Mouse (Mus musculus): ENCODE data around the gene Stt3b. TPM values are rescaled to one million over a fixed set of nuclear protein-coding genes. Genes with fewer than 3 reads are reported as not detected.

Gene Stt3b
- total RNA-seq, 1 experiment from 2014 or later: 60.6 TPM

DNA sequence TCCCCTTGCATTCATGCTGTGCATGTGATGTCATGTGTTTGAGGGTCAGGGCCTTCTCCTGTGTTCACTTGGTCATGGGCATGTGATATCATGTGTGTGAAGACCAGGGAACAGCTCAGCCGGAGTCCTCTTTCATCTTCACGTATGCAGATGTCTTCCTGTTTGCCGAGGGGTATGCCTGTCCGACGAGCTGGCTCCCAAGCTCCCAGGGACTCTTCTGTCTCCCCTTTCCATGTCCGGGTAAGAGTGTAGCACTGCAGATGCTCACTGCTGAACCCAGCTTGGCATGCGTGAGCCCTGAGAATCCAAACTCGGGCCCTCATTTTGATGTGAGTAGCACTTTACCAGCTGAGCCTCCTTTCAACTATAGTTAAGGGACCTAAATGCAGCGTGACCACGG, 13.4 kb upstream of the Stt3b start:
- ATAC-seq (replicated peaks in 1 of 2; ENCODE audit: insufficient read depth in 1 of 2, low FRiP score in 2 of 2, low TSS enrichment in 1 of 2, low read depth in 1 of 2, poor library complexity in 2 of 2, severe bottlenecking in 2 of 2): no peak

DNA sequence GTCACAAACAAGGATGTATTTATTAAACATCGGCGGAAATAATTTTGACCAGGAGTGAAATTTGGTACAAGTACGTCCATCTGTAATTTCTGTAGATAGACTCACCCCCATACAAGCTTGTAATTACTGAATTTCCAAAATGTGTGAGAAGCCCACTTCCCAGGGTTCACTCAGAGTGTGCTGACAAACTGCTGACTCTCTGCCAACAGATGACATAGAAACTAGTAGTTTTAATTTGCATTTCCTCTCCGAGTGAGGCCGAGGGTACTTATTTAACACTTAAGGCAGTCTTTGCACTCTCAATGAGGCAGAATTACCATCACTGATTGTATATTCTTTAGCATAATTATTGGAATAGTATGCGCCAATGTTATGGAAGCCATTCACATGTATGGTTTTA, 12.2 kb upstream of the Stt3b start:
- ATAC-seq (replicated peaks in 1 of 2; ENCODE audit: insufficient read depth in 1 of 2, low FRiP score in 2 of 2, low TSS enrichment in 1 of 2, low read depth in 1 of 2, poor library complexity in 2 of 2, severe bottlenecking in 2 of 2): no peak

DNA sequence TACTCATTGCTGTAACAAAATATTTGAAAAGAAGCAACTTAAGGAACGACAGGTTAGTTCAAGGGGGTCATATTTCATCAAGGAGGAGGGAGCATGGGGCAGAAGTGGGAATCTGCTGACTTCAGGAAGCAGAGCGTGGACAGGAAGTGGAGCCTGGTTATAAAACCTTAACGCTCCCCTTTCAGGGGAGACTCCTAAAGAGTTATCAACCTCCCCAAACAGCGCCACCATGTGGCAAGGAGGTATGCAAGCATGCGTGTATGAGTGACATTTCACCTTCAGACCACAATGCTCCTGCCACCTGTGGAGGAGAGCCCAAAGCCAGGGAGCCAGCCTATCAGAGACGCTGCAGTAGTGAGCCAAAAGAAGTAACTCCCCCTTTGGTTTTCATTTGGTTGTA, 10.8 kb upstream of the Stt3b start:
- no peak for ATAC-seq (replicated peaks in 1 of 2; ENCODE audit: insufficient read depth in 1 of 2, low FRiP score in 2 of 2, low TSS enrichment in 1 of 2, low read depth in 1 of 2, poor library complexity in 2 of 2, severe bottlenecking in 2 of 2)

DNA sequence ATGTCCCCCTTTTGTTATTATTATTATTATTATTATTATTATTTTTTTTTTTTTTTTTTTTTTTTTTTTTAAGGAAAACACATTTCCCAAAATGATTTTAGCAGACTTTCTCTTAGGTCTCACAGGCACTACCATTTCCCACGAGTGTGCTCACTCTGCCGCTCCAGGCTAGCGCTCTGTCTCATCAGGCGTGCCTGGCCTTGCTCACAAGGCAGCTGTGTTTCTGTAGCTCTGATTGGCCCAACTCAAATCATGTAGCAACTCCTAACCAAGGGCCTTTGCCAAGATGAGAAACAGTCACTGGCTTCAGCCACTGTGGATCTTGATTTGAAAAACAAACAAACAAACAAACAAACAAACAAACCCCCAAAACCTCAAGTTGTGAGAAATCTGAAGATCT, 9.9 kb upstream of the Stt3b start:
- no peak for ATAC-seq (replicated peaks in 1 of 2; ENCODE audit: insufficient read depth in 1 of 2, low FRiP score in 2 of 2, low TSS enrichment in 1 of 2, low read depth in 1 of 2, poor library complexity in 2 of 2, severe bottlenecking in 2 of 2)

DNA sequence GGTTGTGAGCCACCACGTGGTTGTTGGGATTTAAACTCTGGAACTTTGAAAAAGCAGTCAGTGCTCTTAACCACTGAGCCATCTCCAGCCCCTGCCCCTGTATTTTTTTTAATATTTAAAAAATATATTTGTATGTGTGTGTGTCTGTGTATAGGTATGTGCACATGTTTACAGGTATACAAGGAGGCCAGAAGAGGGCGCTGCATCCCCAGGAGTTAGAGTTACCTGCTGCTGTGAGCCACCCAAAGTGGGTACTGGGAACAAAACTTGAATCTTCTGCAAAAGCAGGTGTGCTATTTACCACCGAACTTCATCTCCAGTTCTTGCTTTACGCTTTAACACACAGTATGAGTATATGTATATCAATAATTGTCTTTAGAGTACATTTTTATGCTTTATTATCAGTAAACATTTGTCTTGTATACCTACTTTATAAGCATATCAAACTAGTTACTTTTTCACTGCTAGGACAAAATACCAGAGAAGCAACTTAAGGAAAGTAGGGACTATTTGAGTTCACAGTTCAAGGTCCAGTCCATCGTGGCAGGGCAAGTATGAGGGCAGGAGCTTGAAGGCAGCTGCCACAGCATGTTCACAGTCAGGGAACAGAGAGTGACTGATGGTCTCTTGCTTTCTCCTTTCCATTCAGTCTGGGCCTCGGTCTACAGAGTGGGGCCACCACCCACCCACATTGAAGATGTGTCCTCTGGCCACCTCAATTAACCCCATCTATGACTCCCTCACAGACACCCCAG, 8.6 kb upstream of the Stt3b start:
- no peak for ATAC-seq (replicated peaks in 1 of 2; ENCODE audit: insufficient read depth in 1 of 2, low FRiP score in 2 of 2, low TSS enrichment in 1 of 2, low read depth in 1 of 2, poor library complexity in 2 of 2, severe bottlenecking in 2 of 2)

DNA sequence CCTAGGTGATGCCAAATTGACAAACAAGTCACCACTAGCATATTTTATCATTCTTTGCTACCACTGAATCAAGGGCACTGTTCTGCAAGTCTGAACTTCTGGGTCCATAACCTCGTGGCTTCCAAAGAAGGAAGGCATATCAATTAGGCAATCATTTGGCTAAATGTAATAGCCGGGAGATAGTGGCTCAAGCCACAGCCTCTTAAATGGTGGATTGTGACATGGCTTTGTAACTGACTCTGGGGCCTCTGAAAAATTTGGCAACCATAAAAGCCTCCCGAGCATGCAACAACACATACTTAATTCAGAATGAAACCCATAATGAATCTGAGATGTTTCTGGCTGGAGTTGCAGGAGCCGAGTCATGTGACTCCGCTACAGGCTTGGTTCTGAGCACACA, 6.8 kb upstream of the Stt3b start:
- ATAC-seq (replicated peaks in 1 of 2; ENCODE audit: insufficient read depth in 1 of 2, low FRiP score in 2 of 2, low TSS enrichment in 1 of 2, low read depth in 1 of 2, poor library complexity in 2 of 2, severe bottlenecking in 2 of 2): peak in 1 of 2 experiments; percentile 48; a peak in 2 of 4 replicates

DNA sequence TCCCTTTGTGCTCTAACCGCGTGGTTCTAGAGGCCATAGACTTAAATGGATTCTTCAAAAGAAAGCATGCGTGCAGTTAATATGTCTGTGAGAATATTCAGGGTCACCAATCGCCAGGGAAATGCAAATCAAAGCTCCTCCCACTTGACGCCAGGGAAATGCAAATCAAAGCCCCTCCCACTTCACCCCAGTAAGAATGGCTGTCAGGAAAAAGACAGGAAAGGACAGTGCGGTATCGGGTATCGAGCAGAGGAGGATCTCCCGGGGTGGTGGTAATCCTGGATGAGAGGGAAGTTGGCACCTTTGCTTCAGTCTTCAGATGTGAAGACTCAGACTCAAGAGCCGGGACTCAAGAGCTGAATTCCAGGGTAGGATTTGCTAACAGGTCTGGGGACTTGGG, 4.3 kb upstream of the Stt3b start:
- ATAC-seq (replicated peaks in 1 of 2; ENCODE audit: insufficient read depth in 1 of 2, low FRiP score in 2 of 2, low TSS enrichment in 1 of 2, low read depth in 1 of 2, poor library complexity in 2 of 2, severe bottlenecking in 2 of 2): no peak

DNA sequence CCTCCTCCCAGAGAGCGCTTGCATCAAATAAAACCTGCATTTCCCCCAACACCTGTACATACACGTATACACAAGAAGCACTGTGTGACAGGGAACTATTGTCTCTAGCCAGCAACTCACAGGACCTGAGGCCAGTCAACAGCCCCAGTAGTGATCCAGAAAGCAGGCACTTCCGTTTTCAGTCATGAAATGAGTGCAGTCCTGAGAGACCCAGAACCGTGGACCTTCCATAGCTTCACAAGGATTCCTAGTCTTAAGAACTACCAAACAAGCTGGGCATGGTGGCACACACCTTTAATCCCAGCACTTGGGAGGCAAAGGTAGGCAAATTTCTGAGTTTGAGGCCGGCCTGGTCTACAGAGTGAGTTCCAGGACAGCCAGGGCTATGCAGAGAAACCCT, 3.6 kb upstream of the Stt3b start:
- ATAC-seq (replicated peaks in 1 of 2; ENCODE audit: insufficient read depth in 1 of 2, low FRiP score in 2 of 2, low TSS enrichment in 1 of 2, low read depth in 1 of 2, poor library complexity in 2 of 2, severe bottlenecking in 2 of 2): no peak

DNA sequence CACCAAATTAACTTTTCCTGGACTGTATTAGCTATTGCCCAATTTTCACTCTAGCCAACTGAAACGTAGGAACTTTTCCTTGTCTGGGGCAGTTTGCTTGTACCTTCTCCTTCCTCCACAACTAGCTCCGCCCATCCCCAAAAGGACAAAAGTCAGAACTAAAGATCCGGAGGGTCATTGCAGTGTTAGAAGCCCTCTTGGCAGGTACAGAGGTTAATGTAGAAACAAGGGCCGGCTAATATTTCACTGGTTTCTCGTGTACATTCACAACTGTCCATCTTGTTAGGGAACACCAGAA, 951 bp upstream of the Stt3b start:
- ATAC-seq (replicated peaks in 1 of 2; ENCODE audit: insufficient read depth in 1 of 2, low FRiP score in 2 of 2, low TSS enrichment in 1 of 2, low read depth in 1 of 2, poor library complexity in 2 of 2, severe bottlenecking in 2 of 2): no peak

DNA sequence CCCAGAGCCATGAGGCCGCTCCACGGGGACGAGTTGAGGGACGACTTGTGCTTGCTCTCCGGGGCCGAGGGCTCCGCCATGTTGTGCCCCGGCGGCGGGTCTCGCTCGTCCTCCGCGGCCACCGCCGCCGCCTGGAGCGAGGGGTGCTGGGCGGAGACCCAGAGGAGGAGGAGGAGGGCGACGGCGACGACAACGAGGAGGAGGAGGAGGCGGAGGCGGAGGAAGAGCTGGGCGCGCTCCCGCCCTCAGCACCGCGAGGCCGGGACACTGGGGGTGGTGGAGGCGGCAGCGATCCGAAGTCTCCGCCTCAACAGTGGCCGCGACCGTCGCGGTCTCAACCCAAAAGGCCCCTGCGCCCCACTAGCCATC, 260 bp downstream of the Stt3b start:
- peak; percentile 60 to 66 for ATAC-seq (replicated peaks in 1 of 2; ENCODE audit: insufficient read depth in 1 of 2, low FRiP score in 2 of 2, low TSS enrichment in 1 of 2, low read depth in 1 of 2, poor library complexity in 2 of 2, severe bottlenecking in 2 of 2)

DNA sequence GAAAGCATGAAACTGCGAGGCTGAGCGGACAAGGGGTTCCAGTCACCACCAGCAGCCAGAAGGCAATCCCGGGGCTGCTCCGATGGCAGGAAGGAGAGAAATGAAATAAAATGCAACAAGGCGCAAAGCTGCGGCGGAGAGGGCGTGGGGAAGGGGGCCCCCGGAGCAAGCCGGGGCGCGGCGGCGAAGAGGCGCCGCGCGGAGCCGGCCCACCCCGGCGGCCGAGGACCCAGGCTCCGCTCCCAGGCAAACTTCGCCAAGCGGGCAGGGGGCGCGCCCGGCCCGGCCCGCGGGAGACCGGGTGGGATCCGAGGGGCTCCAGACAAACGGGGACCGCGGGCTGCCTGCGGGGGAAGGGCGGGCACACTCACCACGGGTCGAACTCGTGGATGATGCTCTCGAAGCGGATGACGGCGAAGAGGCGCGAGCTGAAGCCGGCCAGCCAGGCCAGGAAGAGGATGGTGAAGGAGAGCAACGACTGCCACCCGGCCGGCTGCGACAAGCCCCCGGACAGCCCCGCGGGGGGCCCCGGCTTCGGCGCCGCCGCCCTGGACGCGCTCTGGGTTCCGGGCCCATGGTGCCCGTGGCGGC, 745 bp downstream of the Stt3b start:
- ATAC-seq (replicated peaks in 1 of 2; ENCODE audit: insufficient read depth in 1 of 2, low FRiP score in 2 of 2, low TSS enrichment in 1 of 2, low read depth in 1 of 2, poor library complexity in 2 of 2, severe bottlenecking in 2 of 2): no peak; a peak in 1 of 4 replicates

DNA sequence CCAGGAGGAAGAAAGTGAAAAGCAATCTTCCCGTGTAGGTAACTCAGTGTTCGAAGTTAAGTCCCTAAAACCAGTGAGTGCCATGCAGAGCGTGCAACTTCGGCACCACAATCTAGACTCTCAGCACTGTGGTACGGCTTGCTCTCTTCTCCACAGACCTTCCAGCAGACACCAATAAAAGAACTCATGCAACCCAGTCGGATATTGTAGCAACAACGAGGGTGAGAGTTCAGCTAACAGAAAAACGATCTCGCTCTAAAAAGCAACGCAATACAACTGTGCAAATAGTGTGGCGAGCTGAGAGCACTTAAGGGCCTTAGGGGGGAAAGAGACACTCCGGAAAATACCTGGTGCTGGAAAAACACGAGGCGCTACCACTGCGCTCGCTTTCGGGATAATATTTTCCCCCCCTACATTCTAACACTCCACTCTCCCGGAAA, 1.3 kb downstream of the Stt3b start:
- ATAC-seq (replicated peaks in 1 of 2; ENCODE audit: insufficient read depth in 1 of 2, low FRiP score in 2 of 2, low TSS enrichment in 1 of 2, low read depth in 1 of 2, poor library complexity in 2 of 2, severe bottlenecking in 2 of 2): no peak

DNA sequence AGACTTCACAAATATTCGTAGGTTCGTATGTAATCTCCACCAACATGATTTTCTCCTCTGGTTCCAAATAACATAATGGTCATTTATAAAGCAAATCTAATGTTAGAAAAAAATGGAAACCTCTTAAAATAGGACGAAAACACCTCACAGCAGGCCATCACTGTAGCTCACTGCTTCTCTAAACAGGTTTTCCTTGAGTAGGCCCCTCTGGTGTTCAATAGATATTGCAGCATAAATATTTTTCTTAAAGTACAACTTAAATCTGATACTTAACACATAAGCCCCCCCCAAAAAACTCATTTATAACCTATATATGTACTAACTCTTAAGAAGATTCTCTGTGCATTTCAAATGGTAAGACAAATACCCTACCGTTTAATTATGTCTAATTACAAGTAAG, 1.8 kb downstream of the Stt3b start:
- ATAC-seq (replicated peaks in 1 of 2; ENCODE audit: insufficient read depth in 1 of 2, low FRiP score in 2 of 2, low TSS enrichment in 1 of 2, low read depth in 1 of 2, poor library complexity in 2 of 2, severe bottlenecking in 2 of 2): no peak

DNA sequence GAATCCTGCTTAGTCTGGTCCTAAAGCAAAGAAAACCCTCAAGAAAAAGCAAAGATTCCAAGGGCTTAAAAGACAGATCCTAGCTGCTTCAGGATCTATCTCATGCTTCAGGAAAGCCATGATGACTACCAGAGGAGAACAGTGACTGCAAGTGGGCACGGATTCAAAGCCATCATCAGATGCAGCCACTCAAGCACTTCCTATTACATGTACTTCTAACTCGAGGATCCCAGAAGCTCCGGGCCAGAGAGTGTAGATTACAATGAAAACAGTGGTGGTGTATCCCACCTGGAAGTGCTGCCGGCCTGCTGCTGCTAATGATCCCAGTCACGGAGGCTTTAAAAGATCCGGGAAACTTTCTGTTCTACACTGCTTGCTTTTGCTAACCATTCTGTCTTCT, 4.0 kb downstream of the Stt3b start:
- no peak for ATAC-seq (replicated peaks in 1 of 2; ENCODE audit: insufficient read depth in 1 of 2, low FRiP score in 2 of 2, low TSS enrichment in 1 of 2, low read depth in 1 of 2, poor library complexity in 2 of 2, severe bottlenecking in 2 of 2)

DNA sequence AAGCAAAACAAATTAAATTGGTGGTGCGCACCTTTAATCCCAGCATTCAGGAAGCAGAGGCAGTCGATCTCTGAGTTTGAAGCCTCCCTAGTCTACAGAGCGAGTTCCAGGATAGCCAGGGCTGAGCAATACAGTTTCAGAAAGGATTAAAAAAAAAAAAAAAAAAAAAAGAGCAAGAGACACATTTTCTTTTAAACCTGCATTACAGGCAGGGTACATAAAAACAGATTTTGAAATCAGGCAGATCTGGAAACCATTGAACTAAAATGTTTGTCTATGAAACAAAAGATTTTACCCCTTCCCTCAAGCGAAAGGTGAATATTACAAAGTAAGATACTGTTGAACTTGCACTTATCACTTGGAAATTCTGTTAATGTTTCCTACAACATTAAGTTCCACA, 6.1 kb downstream of the Stt3b start:
- ATAC-seq (replicated peaks in 1 of 2; ENCODE audit: insufficient read depth in 1 of 2, low FRiP score in 2 of 2, low TSS enrichment in 1 of 2, low read depth in 1 of 2, poor library complexity in 2 of 2, severe bottlenecking in 2 of 2): no peak

DNA sequence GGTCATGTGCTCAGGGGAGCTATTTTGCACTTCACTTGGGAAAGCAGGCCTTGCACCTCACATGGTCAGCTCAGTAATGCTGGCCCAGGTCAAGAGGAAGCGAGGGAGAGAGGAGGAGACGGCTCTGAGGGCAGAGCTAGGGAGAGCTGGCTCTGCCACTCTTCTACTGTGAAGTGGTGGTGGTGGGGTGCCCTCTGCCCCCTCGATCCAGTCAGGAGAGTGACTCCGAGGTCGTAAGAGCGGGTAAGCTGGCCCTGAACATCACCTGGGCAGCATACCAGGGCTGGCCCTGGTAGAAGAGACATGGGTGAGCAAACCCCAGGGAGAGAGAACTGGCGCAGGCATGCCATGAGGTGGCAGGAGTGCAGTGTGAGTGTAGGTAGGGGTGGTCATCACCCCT, 8.6 kb downstream of the Stt3b start:
- peak in 1 of 2 experiments; percentile 8; a peak in 1 of 4 replicates for ATAC-seq (replicated peaks in 1 of 2; ENCODE audit: insufficient read depth in 1 of 2, low FRiP score in 2 of 2, low TSS enrichment in 1 of 2, low read depth in 1 of 2, poor library complexity in 2 of 2, severe bottlenecking in 2 of 2)

DNA sequence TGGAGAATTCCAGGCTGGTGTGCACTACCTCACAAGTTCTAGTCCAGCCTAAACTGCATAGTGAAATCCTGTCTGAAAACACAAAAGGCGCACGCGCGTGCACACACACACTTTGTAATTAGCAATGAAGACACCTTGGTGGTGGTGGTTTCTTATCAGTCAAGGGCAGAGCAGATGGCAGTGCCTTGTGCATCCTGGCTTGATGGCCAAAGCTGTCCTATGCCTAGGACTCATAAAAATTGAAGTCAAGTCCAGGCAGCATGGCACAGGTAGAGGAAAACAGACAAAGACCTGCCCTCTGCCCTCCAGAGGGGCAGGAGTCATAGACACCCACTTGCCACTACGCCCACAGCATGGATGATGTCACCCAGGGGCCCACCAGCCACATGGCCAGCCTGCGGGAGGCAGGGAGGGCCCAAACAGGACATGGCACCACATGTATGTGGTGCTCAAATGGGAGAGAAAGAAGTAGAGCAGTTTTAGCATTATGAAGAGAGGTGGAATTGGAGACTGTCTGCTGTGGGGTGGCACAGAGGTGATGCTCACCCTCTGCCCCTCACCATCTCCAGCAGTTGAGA, 9.1 kb downstream of the Stt3b start:
- ATAC-seq (replicated peaks in 1 of 2; ENCODE audit: insufficient read depth in 1 of 2, low FRiP score in 2 of 2, low TSS enrichment in 1 of 2, low read depth in 1 of 2, poor library complexity in 2 of 2, severe bottlenecking in 2 of 2): peak in 1 of 2 experiments; percentile 36; a peak in 1 of 4 replicates

DNA sequence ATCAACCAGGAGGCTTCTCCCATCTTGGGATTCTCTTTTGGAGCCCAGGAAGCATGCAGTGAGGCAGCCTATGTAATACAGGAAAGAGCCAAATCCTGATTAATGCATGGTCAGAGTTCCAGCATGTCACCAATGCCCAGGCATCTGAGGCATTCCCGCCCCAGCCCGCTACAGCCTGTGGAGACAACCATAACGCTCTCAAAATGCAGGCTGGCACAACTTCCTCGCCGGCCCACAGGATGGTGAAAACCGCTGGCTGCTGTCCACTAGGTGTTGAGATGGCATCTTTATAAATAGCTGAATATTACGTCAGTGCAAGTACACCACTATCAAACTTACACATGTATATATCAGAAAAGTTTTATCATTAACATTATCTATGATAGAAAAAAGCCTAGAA, 13.5 kb downstream of the Stt3b start:
- 0 out of 4 replicates have a peak, but pooled peaks have one; percentile 18 to 44 for ATAC-seq (replicated peaks in 1 of 2; ENCODE audit: insufficient read depth in 1 of 2, low FRiP score in 2 of 2, low TSS enrichment in 1 of 2, low read depth in 1 of 2, poor library complexity in 2 of 2, severe bottlenecking in 2 of 2)
